Comparison of ENCODE assay signal across 22 mouse cellular contexts in the genomic region with DNA sequence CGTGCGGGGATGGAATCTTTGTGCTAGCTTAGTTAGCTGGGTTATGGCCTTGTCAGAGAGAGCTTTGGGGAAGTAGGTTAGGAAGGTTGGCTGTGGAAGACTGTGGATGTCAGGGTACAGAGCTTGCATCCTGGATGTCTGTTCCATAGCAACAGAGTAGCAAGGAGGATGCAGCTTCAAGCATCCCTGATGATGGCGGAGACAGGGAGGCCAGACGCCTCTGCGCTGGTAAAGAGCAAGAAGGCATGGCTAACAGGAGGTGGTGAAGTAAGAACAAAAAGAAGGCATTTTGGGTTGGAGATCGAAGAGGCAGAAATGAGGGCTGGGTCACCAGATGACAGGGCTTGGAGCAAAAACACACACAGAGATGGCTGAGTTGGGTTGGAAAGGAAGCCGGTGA.
DNase-seq lines count a peak whose midpoint lies in the region; ATAC-seq and TF ChIP-seq lines count a peak whose summit lies in the region.
"Had no signal": no experiment of that assay in that cellular context is flagged by ENCODE, and none has a peak within 500 bp of the region (broad histone marks: within the 10 kb centered on the region; RNA-seq: fewer than 3 reads in every experiment).

No protein-coding gene starts in this region.

- H3K27me3 ChIP-seq in hindbrain, embryonic 11.5 days (ENCODE audit: control insufficient read depth, insufficient read depth, low read length): no peaks in the 10 kb centered on the region
- 0 out of 2 replicates have a peak, but pooled peaks cover 3% of the 10 kb centered on the region for H3K27me3 ChIP-seq in hindbrain, embryonic 10.5 days (ENCODE audit: insufficient read depth, poor library complexity, severe bottlenecking)
- no peaks in the 10 kb centered on the region for H3K27me3 ChIP-seq in neural tube, embryonic 11.5 days (ENCODE audit: control insufficient read depth, insufficient read depth, low read length)
- H3K27me3 ChIP-seq in hindbrain, embryonic 15.5 days: no peaks in the 10 kb centered on the region
- H3K27me3 ChIP-seq: heart, embryonic 15.5 days had no signal

- H3K9ac ChIP-seq in hindbrain, embryonic 11.5 days (ENCODE audit: low read depth, low read length): no peak overlapping the region
- H3K9ac ChIP-seq in neural tube, embryonic 11.5 days (ENCODE audit: low read length): no peak overlapping the region
- no peak overlapping the region for H3K9ac ChIP-seq in hindbrain, embryonic 15.5 days
- H3K9ac ChIP-seq: heart, embryonic 15.5 days; liver, postnatal 0 days had no signal

- no peak for TF ChIP-seq POLR2A in olfactory bulb, adult 2 months (IDR thresholded peaks at IDR 0.05; ENCODE audit: insufficient read depth, low read depth, low read length)

- peak; percentile 36 for ATAC-seq in hindbrain, embryonic 11.5 days (ENCODE audit: low FRiP score)
- ATAC-seq in neural tube, embryonic 11.5 days (ENCODE audit: insufficient read depth, low FRiP score, low TSS enrichment): peak; percentile 25; the same call in 1 of the 2 replicates
- no peak; the same call in 1 of the 2 replicates for ATAC-seq in hindbrain, embryonic 15.5 days (ENCODE audit: low FRiP score, low read depth)
- ATAC-seq: liver, postnatal 0 days had no signal

- H3K27ac ChIP-seq in hindbrain, embryonic 11.5 days (ENCODE audit: low read depth, low read length): no peak overlapping the region
- no peak overlapping the region for H3K27ac ChIP-seq in hindbrain, embryonic 10.5 days
- no peak overlapping the region for H3K27ac ChIP-seq in neural tube, embryonic 11.5 days (ENCODE audit: low read depth, low read length)
- H3K27ac ChIP-seq in hindbrain, embryonic 15.5 days (replicated peaks): 0 out of 2 replicates have a peak overlapping the region, but pooled peaks have one; percentile 10
- H3K27ac ChIP-seq in olfactory bulb, adult 2 months (ENCODE audit: insufficient read depth, low read depth, low read length): peak overlapping the region; percentile 26
- H3K27ac ChIP-seq: heart, adult 2 months; heart, embryonic 15.5 days; layer of hippocampus, adult 2 months; limb, embryonic 10.5 days had no signal

- H3K4me2 ChIP-seq in hindbrain, embryonic 11.5 days (replicated peaks; ENCODE audit: low read depth, low read length): no peak overlapping the region
- H3K4me2 ChIP-seq in neural tube, embryonic 11.5 days (ENCODE audit: low read depth): no peak overlapping the region
- H3K4me2 ChIP-seq in hindbrain, embryonic 15.5 days: no peak overlapping the region
- H3K4me2 ChIP-seq: heart, embryonic 15.5 days had no signal

- WGBS in hindbrain, embryonic 11.5 days: 34% methylated on average over 7 of the region's 7 CpGs
- 43% methylated on average over 7 of the region's 7 CpGs for WGBS in hindbrain, embryonic 10.5 days
- WGBS in neural tube, embryonic 11.5 days: 34% methylated on average over 7 of the region's 7 CpGs
- 32% methylated on average over 7 of the region's 7 CpGs for WGBS in hindbrain, embryonic 15.5 days
- WGBS in olfactory bulb, adult 2 months: 38% methylated on average over 7 of the region's 7 CpGs

- H3K4me3 ChIP-seq in hindbrain, embryonic 11.5 days (ENCODE audit: low read depth, low read length): no peak overlapping the region
- no peak overlapping the region for H3K4me3 ChIP-seq in hindbrain, embryonic 10.5 days
- H3K4me3 ChIP-seq in neural tube, embryonic 11.5 days (ENCODE audit: low read depth, low read length): no peak overlapping the region
- no peak overlapping the region for H3K4me3 ChIP-seq in hindbrain, embryonic 15.5 days
- no peak overlapping the region for H3K4me3 ChIP-seq in olfactory bulb, adult 2 months (ENCODE audit: insufficient read depth, low read depth, low read length)
- H3K4me3 ChIP-seq: heart, adult 2 months; heart, embryonic 15.5 days; layer of hippocampus, adult 2 months; limb, embryonic 10.5 days had no signal

- no peaks in the 10 kb centered on the region for H3K36me3 ChIP-seq in hindbrain, embryonic 11.5 days (ENCODE audit: control insufficient read depth, insufficient read depth, low read length)
- H3K36me3 ChIP-seq in hindbrain, embryonic 10.5 days: no peaks in the 10 kb centered on the region
- H3K36me3 ChIP-seq in neural tube, embryonic 11.5 days (ENCODE audit: control insufficient read depth, insufficient read depth, low read length): no peaks in the 10 kb centered on the region
- no peaks in the 10 kb centered on the region for H3K36me3 ChIP-seq in hindbrain, embryonic 15.5 days
- H3K36me3 ChIP-seq: heart, embryonic 15.5 days; limb, embryonic 10.5 days had no signal

- TF ChIP-seq CTCF in olfactory bulb, adult 2 months (IDR thresholded peaks at IDR 0.05; ENCODE audit: insufficient read depth, low read depth, low read length): no peak

- DNase-seq in hindbrain, embryonic 11.5 days (ENCODE audit: low spot score): no peak
- DNase-seq in hindbrain, embryonic 10.5 days (ENCODE audit: low spot score): no peak
- DNase-seq in neural tube, embryonic 11.5 days (ENCODE audit: low spot score): peak; percentile 17
- DNase-seq in neural tube, embryonic 10.5 days (ENCODE audit: extremely low spot score, low spot score): no peak
- DNase-seq in urinary bladder, adult 2 months (ENCODE audit: low spot score): no peak
- DNase-seq in kidney, adult 8-10 months: no peak
- DNase-seq: adrenal gland, adult 2 months; B cell, adult 2 months; cerebellum, adult 2 months; gastrocnemius, postnatal 10 days; heart, adult 2 months; heart, postnatal 4 days; kidney, adult 11 months; kidney, postnatal 10 days; liver, postnatal 0 days; lung, postnatal 10 days; thymus, postnatal 25 days had no signal

- H3K9me3 ChIP-seq in hindbrain, embryonic 11.5 days (ENCODE audit: control insufficient read depth, low read length): no peaks in the 10 kb centered on the region
- no peaks in the 10 kb centered on the region for H3K9me3 ChIP-seq in hindbrain, embryonic 10.5 days
- H3K9me3 ChIP-seq in neural tube, embryonic 11.5 days (ENCODE audit: control insufficient read depth, low read length): no peaks in the 10 kb centered on the region
- no peaks in the 10 kb centered on the region for H3K9me3 ChIP-seq in hindbrain, embryonic 15.5 days
- H3K9me3 ChIP-seq: heart, embryonic 15.5 days; limb, embryonic 10.5 days had no signal

- H3K4me1 ChIP-seq in hindbrain, embryonic 11.5 days (replicated peaks; ENCODE audit: control insufficient read depth, insufficient read depth, low read length): no peaks in the 10 kb centered on the region
- H3K4me1 ChIP-seq in hindbrain, embryonic 10.5 days (replicated peaks): peaks cover 11% of the 10 kb centered on the region
- H3K4me1 ChIP-seq in neural tube, embryonic 11.5 days (ENCODE audit: control insufficient read depth, insufficient read depth, low read length): peaks cover 3% of the 10 kb centered on the region; the same call in 1 of the 2 replicates
- H3K4me1 ChIP-seq in hindbrain, embryonic 15.5 days (replicated peaks): 0 out of 2 replicates have a peak, but pooled peaks cover 5% of the 10 kb centered on the region
- H3K4me1 ChIP-seq in olfactory bulb, adult 2 months (ENCODE audit: control insufficient read depth, insufficient read depth, low read length): peaks cover 7% of the 10 kb centered on the region
- H3K4me1 ChIP-seq: heart, embryonic 15.5 days; limb, embryonic 10.5 days had no signal

Comparison
In these comparisons a context has a peak if more than half of its experiments do, and no peak if none do; other contexts are left out.
1. H3K27ac ChIP-seq: peak in hindbrain, embryonic 15.5 days (single experiment) and olfactory bulb, adult 2 months (single experiment); none in hindbrain, embryonic 11.5 days (single experiment), hindbrain, embryonic 10.5 days (single experiment) and neural tube, embryonic 11.5 days (single experiment).